Mouse (Mus musculus) T-helper 17 cell (primary cell): ENCODE data around the gene Slc35b3.

ENCODE experiments used
- in situ Hi-C, 2 experiments: fragments of 300-600 bp; cut with MboI, MseI; formaldehyde crosslinking; loops; 1 replicate in 1 of 2; 2 replicates in 1 of 2; pipeline ENCODE4 v1.15.1; 2025; ENCODE audit warnings: high pct_unique_total_duplicates in 2 of 2

Slc35b3 gene

DNA sequence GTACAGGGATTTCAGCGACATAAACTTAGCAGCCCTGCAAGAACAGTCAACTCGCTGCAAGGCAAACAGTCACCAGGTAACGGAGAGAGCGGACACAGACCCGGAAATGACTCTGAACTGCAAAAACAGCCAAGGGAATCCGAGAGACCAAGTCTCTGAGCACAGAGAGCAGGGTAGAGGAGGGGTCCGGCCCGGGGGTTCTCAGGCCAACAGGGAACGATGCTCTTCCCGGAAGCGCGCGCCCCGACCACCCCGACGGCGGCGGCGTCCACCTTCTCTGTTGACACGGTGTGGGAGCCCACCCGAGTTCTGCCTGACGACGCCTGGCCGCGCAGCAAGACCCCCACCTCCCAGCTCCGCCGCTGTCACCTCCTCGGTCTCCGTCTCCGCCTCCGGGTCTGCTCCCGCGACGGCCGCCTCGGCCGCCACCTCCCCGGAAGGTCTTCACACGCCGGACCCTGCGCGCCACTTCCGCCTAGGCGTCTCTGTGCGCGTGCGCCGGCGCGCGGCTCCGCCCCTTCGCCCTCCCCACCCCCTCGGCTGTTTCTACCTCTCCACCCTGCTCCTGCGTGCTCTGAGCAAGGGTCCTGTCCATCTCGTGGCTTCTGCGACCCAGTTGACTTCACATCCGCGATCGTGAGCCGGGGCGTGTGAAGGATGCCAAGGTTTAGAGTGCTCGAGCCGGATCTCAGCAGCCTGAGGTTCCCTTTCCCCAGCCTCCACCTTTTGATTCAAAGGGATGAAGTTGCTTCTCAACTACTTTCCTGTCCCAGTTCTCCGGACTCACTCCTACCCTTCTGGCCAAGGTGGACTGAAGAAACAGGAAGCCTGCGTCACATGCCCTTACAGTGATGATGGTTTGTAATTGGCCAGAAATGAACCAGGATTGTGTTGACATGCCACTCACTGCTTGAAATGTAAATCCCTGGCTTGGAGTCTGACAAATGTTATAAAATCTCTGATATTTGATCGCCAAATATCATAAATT, at the start of gene Slc35b3:
Gene Slc35b3, minus strand, starts transcription at position 813 of the 988 bp plus-strand sequence.
- in situ Hi-C loops, result loop anchor here (10.0 to 25.0 kb wide), 2 partner anchors 1774 to 1777 kb away; partner anchors contain the start of gene Tfap2a (in 2 of the 2)

DNA sequence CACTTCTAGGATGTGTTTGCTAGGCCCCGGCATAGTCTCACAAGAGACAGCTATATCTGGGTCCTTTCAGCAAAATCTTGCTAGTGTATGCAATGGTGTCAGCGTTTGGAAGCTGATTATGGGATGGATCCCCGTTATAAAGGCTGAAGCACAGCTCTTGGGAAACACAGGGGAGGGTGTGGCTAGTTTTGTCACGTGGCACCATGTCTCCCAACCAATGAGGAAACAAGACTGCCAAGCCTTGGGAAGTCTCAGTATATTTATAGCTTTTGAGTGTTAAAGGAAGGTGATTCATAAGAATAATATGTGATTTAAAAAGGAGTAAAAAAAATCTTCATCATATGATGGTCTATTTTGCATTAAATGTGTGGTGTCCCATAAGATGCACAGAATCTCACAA, 49.6 kb upstream of the Slc35b3 start:
- in situ Hi-C loops, result loop anchor here in 1 of 2 experiments (10.0 to 25.0 kb wide), 2 partner anchors 155 to 323 kb away; no protein-coding TSS in a partner anchor

- in situ Hi-C loops, result loop anchor here in 1 of 2 experiments (25.0 kb wide), 1 partner anchor 316 kb away; no protein-coding TSS in a partner anchor
Measured at GRCm38 (mm10) chr13:39003101-39003762, 42.6 kb upstream of the Slc35b3 start.

DNA sequence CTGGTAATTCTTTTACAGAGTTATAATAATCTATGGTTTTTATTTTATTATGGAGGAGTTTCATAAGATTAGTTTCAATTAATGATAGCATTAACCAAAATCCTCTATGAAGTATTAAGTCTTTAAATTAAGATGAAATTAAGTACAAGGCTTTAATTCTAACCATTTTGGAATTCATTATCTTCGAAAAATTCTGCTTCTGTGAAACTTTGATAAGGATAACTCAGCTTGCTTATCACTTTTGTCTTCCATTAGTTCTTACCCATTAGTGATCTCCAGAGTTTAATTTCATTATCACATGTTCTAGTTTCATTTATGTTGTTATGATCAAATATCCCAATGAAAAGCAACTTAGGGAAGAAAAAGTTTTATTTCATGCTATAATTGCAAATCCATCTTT, 41.7 kb upstream of the Slc35b3 start:
- in situ Hi-C loops, result loop anchor here in 1 of 2 experiments (25.0 kb wide), 1 partner anchor 315 kb away; no protein-coding TSS in a partner anchor

DNA sequence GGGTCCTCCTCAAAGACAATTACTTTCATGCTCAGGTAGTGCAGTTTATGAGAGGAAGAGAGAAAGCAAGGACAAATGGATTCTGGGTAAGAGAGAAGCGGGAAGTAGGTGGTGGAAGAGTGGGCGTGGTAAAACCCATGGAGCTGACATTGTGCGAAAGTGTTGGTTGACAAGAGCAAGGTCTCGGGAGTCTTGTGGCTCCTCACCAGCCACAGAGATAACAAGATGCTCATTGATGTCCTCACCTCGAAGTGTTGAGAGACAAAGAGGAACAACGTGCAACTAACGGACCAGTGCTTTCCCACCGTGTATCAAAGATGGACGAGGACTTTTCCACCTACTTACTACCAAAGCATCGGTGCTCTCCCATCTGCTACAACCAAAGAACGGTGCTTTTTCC, 40.8 kb upstream of the Slc35b3 start:
- in situ Hi-C loops, result loop anchor here in 1 of 2 experiments (25.0 kb wide), 1 partner anchor 314 kb away; no protein-coding TSS in a partner anchor

DNA sequence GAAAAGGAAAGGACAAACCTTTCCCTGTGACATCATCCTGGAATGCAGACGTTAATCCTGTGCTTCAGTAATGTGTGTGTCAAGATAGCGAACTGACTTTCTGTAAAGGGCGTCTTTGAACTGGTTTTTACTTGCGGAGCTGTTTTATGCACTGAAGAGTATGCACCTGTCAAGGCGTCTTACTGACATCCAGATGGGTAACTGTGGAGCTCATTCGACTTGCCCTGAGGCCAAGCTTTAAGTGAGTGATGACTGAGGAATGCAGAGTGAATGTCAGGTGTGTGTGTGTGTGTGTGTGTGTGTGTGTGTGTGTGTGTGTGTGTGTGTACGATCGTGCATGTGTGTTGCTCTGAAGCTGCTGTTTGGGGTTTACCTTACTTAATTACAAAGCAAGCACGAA, 38.3 kb upstream of the Slc35b3 start:
- in situ Hi-C loops, result loop anchor here in 1 of 2 experiments (10.0 kb wide), 1 partner anchor 304 kb away; no protein-coding TSS in a partner anchor

DNA sequence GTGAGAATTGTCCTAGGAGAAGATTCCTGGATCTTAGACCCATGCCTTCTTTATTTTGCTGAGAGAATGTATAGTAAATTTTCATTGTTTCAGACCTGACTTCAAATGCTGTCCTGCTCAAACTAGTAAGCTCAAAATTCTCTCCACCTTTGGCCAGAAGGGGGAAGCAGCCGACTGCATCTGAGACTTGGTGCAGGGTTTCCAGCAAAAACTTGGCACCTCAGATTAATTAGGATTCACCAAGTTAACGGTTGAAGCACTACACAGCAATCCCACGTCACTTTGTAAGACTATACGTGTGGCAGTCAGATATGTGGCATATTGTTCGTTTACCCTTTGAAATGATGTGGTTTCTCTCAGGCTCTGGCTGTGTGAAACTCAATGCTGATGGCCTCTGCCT, 31.9 kb upstream of the Slc35b3 start:
- in situ Hi-C loops, result loop anchor here in 1 of 2 experiments (10.0 kb wide), 1 partner anchor 298 kb away; no protein-coding TSS in a partner anchor

DNA sequence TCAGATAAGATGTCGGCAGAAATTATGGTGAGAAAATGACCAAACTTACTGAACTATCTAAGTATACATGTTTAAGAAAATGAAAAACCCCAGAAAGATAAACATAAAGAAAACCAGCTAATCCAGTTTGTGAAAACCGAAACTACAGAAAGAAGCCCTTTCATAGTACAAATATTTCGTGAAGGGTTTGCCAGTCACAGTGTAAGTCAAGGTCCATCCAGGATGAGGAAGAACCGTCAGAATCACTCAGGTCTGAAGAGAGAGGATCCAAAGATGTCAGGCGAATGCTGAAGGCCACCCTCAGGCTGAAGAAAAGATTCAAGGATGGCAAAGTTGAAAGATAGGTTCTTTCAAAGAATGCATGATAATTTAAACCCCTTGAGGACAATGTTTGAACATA, 23.1 kb upstream of the Slc35b3 start:
- in situ Hi-C loops, result no loop called here

DNA sequence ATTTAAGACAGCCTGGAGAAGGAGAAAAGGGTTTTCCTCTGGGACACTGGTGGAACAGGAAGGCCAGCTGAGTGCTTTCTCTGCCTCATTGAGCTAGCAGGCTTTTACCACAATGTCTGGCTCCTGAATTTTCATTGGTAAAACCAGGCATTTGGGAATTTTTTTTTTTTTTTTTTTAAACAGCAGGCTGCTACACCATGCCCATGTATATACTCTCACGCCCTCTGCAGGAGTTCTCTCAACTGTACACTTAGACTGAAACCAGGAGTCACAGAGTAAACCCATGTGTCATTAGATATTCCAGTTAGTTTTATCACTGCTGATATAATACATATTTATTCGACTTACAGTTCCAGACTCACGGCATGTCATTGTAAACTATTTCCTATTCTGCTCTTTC, 20.2 kb upstream of the Slc35b3 start:
- in situ Hi-C loops, result no loop called here

GRCm38 (mm10) chr13:38976978-38977377, 16.3 kb upstream of the Slc35b3 start:
- in situ Hi-C loops, result no loop called here

DNA sequence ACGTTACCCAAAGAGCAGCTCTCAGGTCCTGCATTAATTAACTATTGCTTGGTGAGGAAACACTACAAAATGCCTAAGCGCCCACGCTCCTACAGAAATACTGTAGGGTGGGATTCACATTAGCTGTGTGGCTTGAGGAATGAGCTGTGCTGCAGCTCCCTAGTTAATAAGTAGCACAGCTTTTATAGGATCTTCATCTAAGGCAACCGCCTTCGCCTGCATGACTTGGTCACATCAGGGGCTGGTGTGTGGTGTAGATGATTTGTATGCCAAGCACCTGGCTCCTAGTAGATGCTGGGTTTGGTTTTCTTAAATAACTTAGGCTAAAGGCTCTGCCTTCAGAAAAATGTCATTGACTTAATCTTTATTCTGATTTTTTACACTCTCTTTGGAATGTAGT, 15.2 kb upstream of the Slc35b3 start:
- in situ Hi-C loops, result no loop called here

DNA sequence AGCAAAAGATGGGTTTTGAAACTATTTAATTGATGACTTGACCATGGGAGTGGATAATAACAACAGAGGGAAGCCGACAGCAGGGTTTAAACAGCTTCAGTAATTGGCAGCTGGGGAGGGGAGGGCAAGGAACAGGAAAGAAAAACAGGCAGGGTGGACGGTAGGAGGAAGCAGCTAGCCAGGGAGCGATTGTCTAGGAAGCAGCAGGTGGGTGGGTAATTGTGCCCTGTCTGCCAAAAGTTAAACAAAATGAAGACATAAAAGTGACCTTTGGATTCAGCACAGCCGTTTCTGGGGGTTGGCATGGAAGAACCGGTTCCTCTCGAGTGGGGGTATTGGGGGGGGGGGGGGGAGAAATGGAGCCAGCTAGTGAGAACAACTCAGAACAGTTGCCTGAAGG, 11.9 kb upstream of the Slc35b3 start:
- in situ Hi-C loops, result loop anchor here in 1 of 2 experiments (25.0 kb wide), 1 partner anchor 1765 kb away; the partner anchor contains the start of gene Tfap2a

DNA sequence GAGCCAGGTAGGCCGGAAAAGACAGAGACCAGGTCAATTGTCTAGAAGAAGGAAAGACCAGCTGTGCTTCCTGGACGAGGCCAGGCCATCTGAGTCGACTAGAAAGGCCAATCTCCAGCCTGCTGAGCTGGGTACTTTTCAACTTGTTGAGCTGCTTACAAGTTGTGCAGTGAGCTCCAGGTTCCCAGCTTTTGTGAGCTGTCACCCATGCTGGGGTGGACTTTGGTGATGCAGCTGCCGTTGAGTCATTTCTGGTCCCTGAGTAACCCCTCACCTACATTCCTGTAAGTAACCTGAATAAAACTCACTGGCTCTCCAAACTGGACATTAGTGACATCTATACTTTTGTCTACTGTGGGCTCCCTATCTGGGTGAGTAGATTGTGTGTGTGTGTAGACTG, 10.4 kb upstream of the Slc35b3 start:
- in situ Hi-C loops, result loop anchor here in 1 of 2 experiments (25.0 kb wide), 1 partner anchor 1766 kb away; the partner anchor contains the start of gene Tfap2a

DNA sequence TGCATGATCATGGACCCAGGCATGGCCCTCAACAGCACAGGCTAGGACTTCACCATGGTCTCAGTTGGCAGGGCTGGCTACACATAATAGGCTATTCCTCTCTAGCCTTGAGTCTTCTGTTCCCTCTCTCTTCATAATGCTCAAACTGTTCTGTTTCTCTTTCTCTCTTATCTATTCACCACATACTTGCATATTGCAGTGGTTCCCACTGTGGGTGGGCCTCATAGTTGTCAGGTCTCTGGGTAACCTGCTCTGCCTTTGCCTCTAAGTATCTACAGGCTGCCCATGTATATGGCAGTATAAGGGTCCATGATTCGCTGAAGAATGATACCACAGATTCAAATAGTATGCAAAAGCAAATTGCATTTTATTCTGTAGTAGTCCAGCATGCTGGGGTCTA, 6.8 kb upstream of the Slc35b3 start:
- in situ Hi-C loops, result loop anchor here (5.0 to 25.0 kb wide), 3 partner anchors 40 to 1770 kb away; partner anchors contain the start of gene Tfap2a (in 2 of the 2)

- in situ Hi-C loops, result loop anchor here (5.0 to 25.0 kb wide), 3 partner anchors 40 to 1770 kb away; partner anchors contain the start of gene Tfap2a (in 2 of the 2)
Measured at GRCm38 (mm10) chr13:38966922-38967448, 6.3 kb upstream of the Slc35b3 start.

GRCm38 (mm10) chr13:38962771-38963170, 2.1 kb upstream of the Slc35b3 start:
- in situ Hi-C loops, result loop anchor here (10.0 to 25.0 kb wide), 2 partner anchors 1772 to 1775 kb away; partner anchors contain the start of gene Tfap2a (in 2 of the 2)

DNA sequence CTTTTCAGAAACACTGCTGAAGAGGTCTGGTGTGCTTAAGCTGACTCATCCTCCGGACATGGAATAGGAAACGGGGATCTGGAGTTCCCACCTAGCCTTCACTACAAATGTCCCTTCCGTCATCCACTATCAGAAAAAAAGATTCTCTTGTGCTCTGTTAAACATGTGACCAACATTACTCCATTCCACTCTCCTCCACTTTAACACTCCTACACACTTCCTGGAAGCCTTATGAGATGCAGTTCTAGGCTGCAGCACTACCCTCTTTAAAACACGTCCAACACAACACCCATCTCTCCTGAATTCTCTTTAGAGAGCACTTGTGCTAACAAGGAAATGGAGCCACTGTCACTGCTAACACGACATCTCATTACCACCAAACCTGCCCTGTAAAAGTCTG, 2.6 kb downstream of the Slc35b3 start:
- in situ Hi-C loops, result loop anchor here in 1 of 2 experiments (10.0 to 25.0 kb wide), 2 partner anchors 323 to 1779 kb away; partner anchors contain the start of genes Bloc1s5 and Tfap2a

DNA sequence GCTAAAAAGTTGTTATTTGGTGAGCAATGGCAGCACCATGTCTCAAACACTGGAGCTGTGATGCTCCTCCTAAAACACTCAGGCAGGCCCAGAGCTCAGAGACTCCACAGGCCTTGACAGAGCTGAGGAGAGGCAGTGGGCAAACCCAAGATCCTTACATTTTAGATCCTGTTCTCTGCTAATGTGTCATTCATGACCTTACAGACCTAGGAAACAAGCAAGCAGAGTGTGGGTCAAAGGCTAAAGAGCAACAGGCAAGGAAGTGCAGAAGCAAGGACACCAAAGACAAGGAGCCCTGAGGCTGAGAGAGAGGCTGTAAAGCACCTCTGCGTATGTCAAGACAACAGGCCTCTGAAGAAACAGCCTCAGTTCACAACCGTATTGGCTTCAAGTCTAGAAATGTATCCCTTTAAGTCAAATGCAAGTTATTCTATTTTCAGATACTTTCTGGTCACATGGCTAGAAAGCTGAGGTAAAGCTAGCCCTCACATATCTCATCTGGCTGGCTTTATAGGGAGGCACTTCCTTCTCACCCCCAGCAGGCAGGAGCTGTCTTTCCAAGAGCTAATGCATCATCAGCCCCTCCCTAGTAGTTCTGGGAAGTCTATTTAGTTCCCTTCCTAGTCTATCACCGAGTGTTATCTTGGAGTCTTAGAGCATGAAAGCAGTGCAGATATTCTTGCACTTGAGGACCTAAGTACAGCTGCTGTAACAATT, 14.2 kb downstream of the Slc35b3 start:
- in situ Hi-C loops, result no loop called here

- in situ Hi-C loops, result no loop called here
Measured at GRCm38 (mm10) chr13:38945767-38946166, 14.9 kb downstream of the Slc35b3 start.

- in situ Hi-C loops, result no loop called here
Measured at GRCm38 (mm10) chr13:38944951-38945350, 15.7 kb downstream of the Slc35b3 start.
